Mouse (Mus musculus) C3H10T1/2 (cell line): Measurements from ENCODE around the gene Zfp976. TPM values are rescaled to one million over a fixed set of nuclear protein-coding genes. Genes with fewer than 3 reads are reported as not detected.

Experiments used
- polyA plus RNA-seq, 2 experiments: library from polyadenylated mRNA; unstranded; fragments of >200 nt; fragmentation: generic; extraction: Trizol; gene quantifications; one replicate each; pipeline ENCODE4 v1.2.1; 2012; ENCODE audit warnings: missing spikeins in 2 of 2

The Zfp976 gene
- under 1 TPM; 0.01 to 0.15 TPM for polyA plus RNA-seq

DNA sequence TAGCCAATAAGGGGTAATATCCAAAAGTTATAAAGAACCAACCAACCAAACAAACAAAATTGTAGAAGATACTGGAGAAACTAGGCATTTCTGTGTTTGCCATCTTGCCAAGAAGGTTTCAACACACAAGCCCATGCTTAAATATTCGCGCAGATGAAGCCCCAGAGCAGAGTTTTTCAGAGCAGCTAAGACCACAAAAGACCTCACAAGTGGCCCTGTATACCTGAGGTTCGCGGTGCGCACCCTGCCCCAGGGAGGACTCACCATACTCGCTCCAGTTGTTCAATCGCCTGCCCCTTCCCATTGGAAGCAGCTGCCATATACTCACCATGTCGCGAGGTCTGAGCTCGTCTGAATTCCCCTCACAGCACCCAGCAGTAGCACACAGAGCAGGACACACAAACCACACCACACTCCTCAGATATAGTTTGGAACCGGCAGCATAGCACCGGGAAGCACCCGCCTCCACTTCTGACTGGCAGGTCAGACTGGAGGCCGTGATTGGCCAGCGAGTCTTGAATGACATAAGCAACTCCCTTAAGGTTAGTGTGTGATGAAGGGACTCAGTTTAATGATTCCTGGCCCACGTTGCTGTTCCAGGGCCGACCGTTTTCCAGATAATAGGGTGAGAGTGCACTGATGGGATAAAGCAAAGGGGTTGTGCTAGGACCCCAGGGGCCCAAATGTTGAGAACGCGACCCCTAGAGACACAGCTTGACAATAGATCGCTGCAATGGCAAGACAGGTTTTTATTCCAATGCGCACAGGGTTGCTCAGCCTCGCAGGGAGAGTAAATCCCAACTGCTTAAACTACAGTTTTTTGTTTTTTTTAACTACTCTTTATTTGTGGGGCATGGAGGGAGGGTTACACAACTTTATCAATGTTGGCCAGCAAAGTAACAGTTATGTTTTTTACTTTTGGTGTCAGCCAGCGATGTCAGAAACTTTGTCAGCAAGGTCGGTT, at the start of gene Zfp976:
Zfp976 (minus strand) TSS at position 437 of the 964 bp plus-strand sequence.

DNA sequence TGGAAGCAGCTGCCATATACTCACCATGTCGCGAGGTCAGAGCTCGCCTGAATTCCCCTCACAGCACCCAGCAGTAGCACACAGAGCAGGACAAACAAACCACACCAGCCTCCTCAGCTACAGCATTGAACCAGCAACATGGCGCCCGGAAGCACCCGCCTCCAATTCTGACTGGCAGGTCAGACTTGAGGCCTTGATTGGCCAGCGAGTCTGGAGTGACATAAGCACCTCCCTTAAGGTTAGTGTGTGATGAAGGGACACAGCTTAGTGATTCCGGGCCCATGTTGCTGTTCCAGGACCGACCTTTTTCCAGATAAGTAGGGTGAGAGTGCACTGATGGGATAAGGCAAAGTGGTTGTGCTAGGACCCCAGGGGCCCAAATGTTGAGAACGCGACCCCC, 50.0 kb downstream of the Zfp976 start, which contains the start of gene Zfp977:
Zfp977 (minus strand) TSS at position 135 of the 400 bp plus-strand sequence.

DNA sequence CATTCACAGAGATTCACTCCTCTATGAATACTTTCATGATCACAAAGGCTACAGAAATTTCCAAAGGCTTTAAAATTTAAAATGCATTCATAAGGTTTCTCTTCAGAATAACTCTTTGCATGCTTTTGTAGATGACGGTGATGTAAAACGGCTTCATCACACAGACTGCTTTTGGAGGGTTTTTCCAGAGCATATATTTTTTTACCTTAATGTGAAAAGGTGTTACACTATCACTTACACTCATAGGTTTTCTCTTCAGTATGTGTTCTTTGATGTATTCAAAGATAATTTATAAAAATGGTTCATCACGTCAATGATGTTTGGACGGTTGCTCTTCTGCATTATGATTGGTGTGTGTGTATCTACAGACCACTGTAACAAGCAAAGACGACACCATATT, 63.9 kb downstream of the Zfp976 start, which contains the start of gene Gm21028:
Gm21028 (minus strand) TSS at position 101 of the 400 bp plus-strand sequence.

Other genes starting within 250 kb of the Zfp976 start
- not detected for gene 4933421I07Rik, start 194.5 kb downstream of the Zfp976 start, polyA plus RNA-seq
- 1 to 10 TPM in 1 of 2 experiments, under 1 TPM in 1; 0.07 to 1.0 TPM for gene Zfp141, start 136.8 kb downstream of the Zfp976 start, polyA plus RNA-seq
- gene Gm21028, start 64.0 kb downstream of the Zfp976 start, polyA plus RNA-seq = not detected
- gene Zfp977, start 50.0 kb downstream of the Zfp976 start, polyA plus RNA-seq = under 1 TPM in 1 of 2 experiments, not detected in 1; 0.13 TPM
- gene Zfp975, start 50.2 kb upstream of the Zfp976 start, polyA plus RNA-seq = under 1 TPM; 0.02 to 0.51 TPM
- gene Gm17067, start 84.4 kb upstream of the Zfp976 start, polyA plus RNA-seq = not detected
- not detected for gene Vmn2r62, start 150.9 kb upstream of the Zfp976 start, polyA plus RNA-seq
- gene Gm2381, start 224.6 kb upstream of the Zfp976 start, polyA plus RNA-seq = not detected